Mouse (Mus musculus): ENCODE measurements around the gene Trim10.
"Not testable (repeated sequence)": the region's sequence is repeated elsewhere in the genome, so short reads cannot be mapped to it uniquely, and the experiment has no call there.

Trim10 gene

DNA sequence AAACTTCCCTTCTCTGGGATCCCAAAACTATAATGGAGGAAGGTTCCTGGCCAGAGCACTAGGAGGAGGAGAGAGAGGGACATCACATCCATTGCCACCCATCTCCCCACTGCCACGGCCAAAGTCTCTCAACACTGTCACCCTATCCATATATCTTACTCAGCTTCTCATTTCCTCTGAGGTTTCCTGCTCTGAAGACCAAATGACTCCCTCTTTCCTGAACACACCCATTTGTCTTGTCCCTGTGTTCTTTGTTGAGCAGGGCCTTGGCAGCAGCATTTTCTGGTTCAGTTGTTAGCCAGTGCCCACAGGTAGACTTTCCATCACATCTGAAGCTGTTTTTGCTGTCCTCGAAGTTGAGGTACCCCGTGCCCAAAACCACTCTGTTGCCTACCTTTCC lies 11.2 kb upstream of the Trim10 start:
- no peak for DNase-seq (ENCODE audit: low spot score)

DNA sequence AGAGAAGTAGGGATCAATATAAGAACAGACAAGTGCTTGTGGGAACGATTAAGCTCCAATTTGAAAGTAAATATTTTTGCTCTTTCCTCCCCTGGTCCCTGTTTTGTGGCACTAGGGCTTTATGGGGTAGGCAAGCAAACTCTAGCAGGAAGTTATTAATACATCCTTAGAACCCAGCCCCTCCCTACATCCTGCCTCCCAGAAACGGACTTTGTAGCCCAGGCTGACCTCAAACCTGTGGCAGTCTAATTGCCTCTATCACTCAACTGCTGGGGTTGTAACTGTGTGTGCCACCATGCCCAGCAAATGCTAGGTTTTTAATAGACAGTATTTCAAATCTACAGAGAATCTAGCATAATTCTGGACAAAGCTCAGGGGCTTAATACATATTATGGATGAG lies 7.7 kb upstream of the Trim10 start:
- no peak for DNase-seq (ENCODE audit: low spot score)

GRCm38 (mm10) chr17:36866719-36867527 lies 2.5 kb upstream of the Trim10 start, which contains the start of gene Trim15:
Gene Trim15 (minus strand): TSS chr17:36867210.
- no peak for DNase-seq (ENCODE audit: low spot score)

DNA sequence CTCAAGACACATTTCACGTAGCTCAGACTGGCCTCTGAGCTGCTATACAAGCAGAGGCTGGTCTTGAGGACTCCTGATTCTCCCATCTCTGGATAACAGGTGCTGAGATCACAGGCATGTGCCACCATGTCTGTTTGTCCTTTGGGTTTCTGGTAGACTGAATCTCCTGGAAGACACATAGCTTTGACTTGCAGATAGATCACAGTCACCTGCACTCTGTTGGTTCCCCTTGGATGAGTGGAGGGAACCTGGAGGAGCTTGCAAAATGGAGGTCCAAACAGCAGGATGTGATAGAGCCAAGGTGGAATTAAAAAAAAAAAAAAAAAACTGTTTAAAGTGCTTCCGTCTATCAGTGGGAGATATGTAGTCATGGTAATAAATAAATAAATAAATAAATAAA lies 538 bp upstream of the Trim10 start:
- DNase-seq (ENCODE audit: low spot score), result no peak

GRCm38 (mm10) chr17:36869955-36870810 lies 809 bp downstream of the Trim10 start:
- no peak for DNase-seq (ENCODE audit: low spot score)

DNA sequence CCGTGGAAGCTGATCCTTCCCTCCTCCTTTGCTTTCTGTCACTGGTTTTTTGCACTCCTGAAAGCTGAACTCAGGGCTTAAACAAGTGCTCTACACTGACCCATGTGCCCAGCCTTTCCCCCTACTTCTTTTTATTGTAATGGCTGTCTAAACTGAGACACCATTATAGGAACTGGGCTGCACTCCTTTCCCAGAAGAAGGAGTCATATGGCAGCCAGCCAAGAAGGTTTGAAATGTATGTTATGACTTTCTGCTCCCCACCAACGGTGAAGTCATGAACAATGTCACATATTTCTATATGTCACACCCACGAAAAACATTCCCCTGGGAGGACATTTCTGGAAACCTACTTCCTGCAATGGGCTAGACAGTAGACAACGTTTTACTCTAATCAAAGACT lies 5.3 kb downstream of the Trim10 start:
- no peak for DNase-seq (ENCODE audit: low spot score)

GRCm38 (mm10) chr17:36883350-36883749 lies 14.0 kb downstream of the Trim10 start:
- DNase-seq (ENCODE audit: low spot score), result no peak

- DNase-seq (ENCODE audit: low spot score), result no peak
Observed at GRCm38 (mm10) chr17:36885132-36885790, 15.9 kb downstream of the Trim10 start.

GRCm38 (mm10) chr17:36890073-36890903 lies 20.9 kb downstream of the Trim10 start, which contains the start of gene Trim40:
Gene Trim40 (minus strand): TSS chr17:36890123.
- no peak for DNase-seq (ENCODE audit: low spot score)

DNA sequence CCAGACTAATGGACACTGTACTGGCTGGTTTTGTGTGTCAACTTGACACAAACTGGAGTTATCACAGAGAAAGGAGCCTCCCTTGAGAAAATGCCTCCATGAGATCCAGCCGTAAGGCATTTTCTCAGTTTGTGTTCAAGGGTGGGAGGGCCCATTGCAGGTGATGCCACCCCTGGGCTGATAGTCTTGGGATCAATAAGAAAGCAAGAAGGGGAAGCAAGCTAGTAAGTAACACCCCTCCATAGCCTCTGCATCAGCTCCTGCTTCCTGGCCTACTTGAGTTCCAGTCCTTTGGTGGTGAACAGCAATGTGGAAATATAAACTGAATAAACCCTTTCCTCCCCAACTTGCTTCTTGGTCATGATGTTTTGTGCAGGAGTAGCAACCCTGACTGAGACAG lies 22.1 kb downstream of the Trim10 start:
- DNase-seq (ENCODE audit: low spot score), result not testable (repeated sequence)

DNA sequence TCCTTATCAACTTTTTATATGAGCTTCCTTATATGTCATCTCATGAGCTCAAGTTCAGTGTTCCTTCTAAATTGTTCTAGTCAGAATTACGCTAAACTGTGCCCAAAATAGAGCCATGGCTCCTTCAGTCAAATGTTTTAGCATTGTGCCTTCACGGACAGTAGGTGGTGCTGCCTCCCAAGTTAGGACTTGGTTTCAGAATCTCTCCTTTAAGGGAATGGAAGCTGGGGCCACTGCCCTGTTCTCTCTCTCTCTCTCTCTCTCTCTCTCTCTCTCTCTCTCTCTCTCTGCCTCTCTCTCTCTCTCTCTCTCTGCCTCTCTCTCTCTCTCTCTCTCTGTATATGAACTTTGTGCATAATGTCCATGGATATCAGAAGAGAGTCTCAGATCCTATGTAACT lies 23.0 kb downstream of the Trim10 start:
- no peak for DNase-seq (ENCODE audit: low spot score)

- DNase-seq (ENCODE audit: low spot score), result no peak
Observed at GRCm38 (mm10) chr17:36893387-36893786, 24.0 kb downstream of the Trim10 start.

GRCm38 (mm10) chr17:36896583-36896982 lies 27.2 kb downstream of the Trim10 start:
- DNase-seq (ENCODE audit: low spot score), result no peak

DNA sequence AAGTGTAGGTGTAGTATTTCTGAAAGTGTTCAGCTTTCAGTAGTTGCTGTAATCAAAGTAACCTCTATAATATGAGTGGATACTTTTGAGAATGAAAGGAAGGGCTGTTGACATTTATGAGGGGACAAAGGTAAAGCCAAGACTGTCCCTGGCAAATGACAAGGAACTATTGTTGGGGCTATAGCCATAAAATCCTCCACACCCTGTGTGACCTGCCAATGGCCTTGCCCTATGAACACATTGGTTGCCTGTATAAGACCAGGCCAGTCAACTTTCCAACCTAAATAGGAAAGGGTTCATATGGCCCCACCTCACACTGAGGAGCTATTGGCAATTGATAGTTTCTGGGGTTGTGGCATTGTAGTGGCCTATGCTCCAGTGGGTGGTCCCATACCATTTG lies 27.7 kb downstream of the Trim10 start:
- DNase-seq (ENCODE audit: low spot score), result no peak

DNA sequence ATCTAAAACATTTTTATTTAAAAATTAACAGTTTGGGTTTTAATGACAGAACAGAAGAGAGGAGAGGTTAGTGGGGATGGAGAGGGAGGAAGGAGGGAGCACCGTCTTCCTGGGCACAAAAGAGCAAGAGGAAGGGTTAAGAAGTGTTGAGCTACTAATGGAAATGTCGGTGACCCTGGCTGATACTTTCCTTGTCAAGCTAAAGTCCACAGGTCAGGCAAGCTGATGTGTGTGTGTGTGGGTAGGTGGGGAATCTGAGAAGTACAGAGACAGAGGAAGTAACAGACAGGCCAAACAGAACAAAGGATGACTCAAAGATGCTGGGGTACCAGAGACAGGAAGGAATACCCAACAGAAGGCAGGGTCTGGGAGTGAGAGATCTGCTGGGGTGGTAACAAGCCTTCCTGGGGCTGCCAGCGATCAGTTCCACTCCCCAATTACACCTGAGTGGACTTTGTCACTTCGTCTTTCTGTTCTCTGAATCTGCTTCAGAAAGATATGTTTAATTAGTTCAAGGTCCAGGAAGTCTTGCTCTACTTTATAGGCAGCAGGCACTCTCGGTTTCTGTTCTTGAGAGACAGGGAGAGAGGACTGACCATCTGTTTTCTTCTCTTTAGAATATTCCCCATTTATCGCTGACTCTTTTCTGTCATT lies 28.3 kb downstream of the Trim10 start, which contains the start of gene Trim31:
Trim31 (plus strand) TSS at position 567 of the 654 bp plus-strand sequence.
- DNase-seq (ENCODE audit: low spot score), result no peak

DNA sequence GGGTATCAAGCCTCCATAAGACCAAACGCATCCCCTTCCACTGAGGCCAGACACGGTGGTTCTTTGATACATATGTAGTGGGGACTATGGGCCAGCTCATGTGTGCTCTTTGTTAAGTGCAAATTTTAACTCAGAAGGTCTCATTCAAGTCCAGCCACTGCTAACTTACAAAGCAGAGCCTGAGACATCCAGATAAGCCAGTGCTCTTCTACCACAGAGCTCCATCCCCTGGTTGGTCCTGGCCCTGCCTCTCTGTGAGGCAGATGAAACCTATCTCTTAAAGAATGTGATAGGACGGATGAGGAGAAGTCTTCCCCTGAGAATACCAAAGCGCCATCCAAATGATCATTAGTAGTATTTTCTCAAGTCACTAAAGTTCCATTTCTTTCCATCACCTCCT lies 30.0 kb downstream of the Trim10 start:
- no peak for DNase-seq (ENCODE audit: low spot score)

GRCm38 (mm10) chr17:36900001-36900400 lies 30.6 kb downstream of the Trim10 start:
- DNase-seq (ENCODE audit: low spot score), result no peak

- no peak for DNase-seq (ENCODE audit: low spot score)
Observed at GRCm38 (mm10) chr17:36900691-36901090, 31.3 kb downstream of the Trim10 start.

GRCm38 (mm10) chr17:36903651-36904050 lies 34.3 kb downstream of the Trim10 start:
- no peak for DNase-seq (ENCODE audit: low spot score)

DNA sequence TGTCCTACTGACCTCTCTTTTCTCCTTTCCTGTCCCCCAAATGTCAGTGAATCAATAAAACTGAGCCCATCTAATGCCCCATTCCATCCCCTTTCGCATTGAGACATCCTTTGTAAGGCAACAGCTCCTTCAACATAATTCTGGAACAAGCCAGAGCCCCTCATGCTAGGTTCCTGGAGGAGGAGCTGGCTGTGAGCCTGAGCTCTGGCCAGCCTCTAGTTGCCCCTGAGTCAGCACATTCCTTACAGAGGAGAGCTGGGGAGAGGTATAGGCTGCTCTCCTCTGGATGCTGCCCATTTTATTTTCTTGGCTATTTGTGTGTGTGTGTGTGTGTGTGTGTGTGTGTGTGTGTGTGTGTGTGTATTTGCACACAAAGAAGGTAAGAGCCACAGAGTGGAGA lies 38.9 kb downstream of the Trim10 start:
- DNase-seq (ENCODE audit: low spot score), result no peak

DNA sequence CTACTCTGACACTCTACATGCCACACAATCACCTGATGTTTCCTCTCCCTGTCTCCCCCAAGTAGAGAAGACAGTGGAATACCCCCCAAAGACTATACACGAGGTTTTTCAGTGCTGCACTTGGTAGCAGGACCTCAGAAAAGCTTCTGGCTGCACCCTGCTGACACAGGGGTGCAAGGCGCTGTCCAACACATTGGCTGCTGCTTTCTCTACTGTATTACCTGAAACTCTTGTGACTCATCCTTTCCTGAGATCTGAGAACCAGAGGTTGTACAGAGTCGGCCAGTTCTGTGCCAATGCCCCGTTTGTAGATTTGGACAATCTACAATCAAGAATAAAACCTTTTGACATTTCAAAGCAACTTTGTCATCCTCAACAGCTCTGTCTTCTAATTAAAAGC lies 40.4 kb downstream of the Trim10 start:
- no peak for DNase-seq (ENCODE audit: low spot score)
